Mouse (Mus musculus) small intestine, adult 2 months (tissue): ENCODE results near the gene Anp32a. TPM values are rescaled to one million over a fixed set of nuclear protein-coding genes. Genes with fewer than 3 reads are reported as not detected.

Experiments
- H3K27ac ChIP-seq: fragments of 200-500 bp; 2 replicates; pipeline ENCODE4 v1.5.1; 2012; ENCODE audit warnings: low read depth, low read length, control low read depth, inconsistent platforms; ENCODE audit not compliant: insufficient read depth
- H3K27me3 ChIP-seq: fragments of 200-500 bp; 2 replicates; pipeline ENCODE4 v1.6.1; 2012; ENCODE audit warnings: mild to moderate bottlenecking, moderate library complexity, low read length, inconsistent platforms; ENCODE audit not compliant: control insufficient read depth, insufficient read depth
- H3K36me3 ChIP-seq: fragments of 200-500 bp; 2 replicates; pipeline ENCODE4 v1.6.1; 2012; ENCODE audit warnings: mild to moderate bottlenecking, low read length, control low read depth, inconsistent platforms; ENCODE audit not compliant: control insufficient read depth, insufficient read depth
- H3K4me1 ChIP-seq: fragments of 200-500 bp; 2 replicates; pipeline ENCODE4 v1.6.1; 2012; ENCODE audit warnings: low read length, inconsistent platforms, mixed read lengths; ENCODE audit not compliant: control insufficient read depth, insufficient read depth, insufficient read length
- H3K4me3 ChIP-seq: fragments of 200-500 bp; 2 replicates; pipeline ENCODE4 v1.5.1; 2012; ENCODE audit warnings: low read depth, mild to moderate bottlenecking, control low read depth, inconsistent platforms, low read length, moderate library complexity
- CTCF ChIP-seq: fragments of 200-500 bp; IDR thresholded peaks from 2 replicates; pipeline ENCODE4 v1.5.1; 2012; ENCODE audit warnings: low read depth, mild to moderate bottlenecking, control low read depth, inconsistent platforms, low read length, moderate library complexity, mixed read lengths; ENCODE audit not compliant: insufficient replicate concordance, insufficient read length; ENCODE audit errors: extremely low read depth
- POLR2A ChIP-seq: fragments of 200-500 bp; IDR thresholded peaks from 2 replicates; pipeline ENCODE4 v1.6.1; 2012; ENCODE audit warnings: low read depth, mild to moderate bottlenecking, control low read depth, inconsistent platforms, low read length, moderate library complexity
- WGBS: fragments of 180-500 bp; shearing (Covaris S2); methylation state at CpG from one replicate; pipeline ENCODE4 v1.1.7; 2018; 5-methylcytosine and 5-hydroxymethylcytosine counted together
- polyA plus RNA-seq: library from polyadenylated mRNA; depleted of rRNA; stranded (reverse); fragments of >200 nt; gene quantifications from 2 replicates; pipeline ENCODE4 v1.2.3, GENCODE M21; 2012

Gene Anp32a
- polyA plus RNA-seq, 1 experiment: 4.7 TPM

- no peak overlapping the region for H3K4me3 ChIP-seq
- H3K27me3 ChIP-seq: no peaks in the 10 kb centered on the region
- H3K27ac ChIP-seq: no peak overlapping the region
- WGBS: 93% methylated on average over 10 of the region's 10 CpGs
- no peak for TF ChIP-seq CTCF
- TF ChIP-seq POLR2A: no peak
- peaks cover 10% of the 10 kb centered on the region for H3K4me1 ChIP-seq
- peaks cover 26% of the 10 kb centered on the region for H3K36me3 ChIP-seq
Observed at GRCm38 (mm10) chr9:62377897-62378296, 36.8 kb downstream of the Anp32a start.

- no peak overlapping the region for H3K27ac ChIP-seq
- H3K4me1 ChIP-seq: 0 out of 2 replicates have a peak, but pooled peaks cover 4% of the 10 kb centered on the region
- peaks cover 23% of the 10 kb centered on the region for H3K36me3 ChIP-seq
- TF ChIP-seq POLR2A: no peak
- TF ChIP-seq CTCF: no peak
- H3K27me3 ChIP-seq: no peaks in the 10 kb centered on the region
- 46% methylated on average over 5 of the region's 5 CpGs for WGBS
- no peak overlapping the region for H3K4me3 ChIP-seq
Observed at GRCm38 (mm10) chr9:62380351-62380750, 39.3 kb downstream of the Anp32a start.

GRCm38 (mm10) chr9:62381402-62381913 is 40.4 kb downstream of the Anp32a start:
- no peak for TF ChIP-seq CTCF
- no peak for TF ChIP-seq POLR2A
- Histone ChIP-seq H3K4me3 (no peak overlapping the region), H3K27ac (no peak overlapping the region), H3K27me3 (no peaks in the 10 kb centered on the region), H3K36me3 (peaks cover 17% of the 10 kb centered on the region), H3K4me1 (no peaks in the 10 kb centered on the region)
- 44% methylated on average over 8 of the region's 8 CpGs for WGBS

GRCm38 (mm10) chr9:62382519-62383084 is 41.5 kb downstream of the Anp32a start:
- H3K36me3 ChIP-seq: peaks cover 9% of the 10 kb centered on the region
- no peaks in the 10 kb centered on the region for H3K27me3 ChIP-seq
- no peak overlapping the region for H3K27ac ChIP-seq
- no peaks in the 10 kb centered on the region for H3K4me1 ChIP-seq
- TF ChIP-seq POLR2A: no peak
- no peak for TF ChIP-seq CTCF
- H3K4me3 ChIP-seq: no peak overlapping the region
- WGBS: 73% methylated on average over 10 of the region's 10 CpGs

GRCm38 (mm10) chr9:62385062-62385461 is 44.0 kb downstream of the Anp32a start:
- WGBS: 54% methylated on average over 6 of the region's 6 CpGs
- Histone ChIP-seq H3K4me1 (no peaks in the 10 kb centered on the region), H3K27ac (no peak overlapping the region), H3K27me3 (no peaks in the 10 kb centered on the region), H3K4me3 (no peak overlapping the region), H3K36me3 (0 out of 2 replicates have a peak, but pooled peaks cover under 1% of the 10 kb centered on the region)
- no peak for TF ChIP-seq CTCF
- no peak for TF ChIP-seq POLR2A

- Histone ChIP-seq H3K4me3 (no peak overlapping the region), H3K27me3 (no peaks in the 10 kb centered on the region), H3K4me1 (no peaks in the 10 kb centered on the region), H3K36me3 (no peaks in the 10 kb centered on the region), H3K27ac (no peak overlapping the region)
- no peak for TF ChIP-seq CTCF
- no peak for TF ChIP-seq POLR2A
- 85% methylated on average over 4 of the region's 4 CpGs for WGBS
Observed at GRCm38 (mm10) chr9:62385727-62386518, 44.8 kb downstream of the Anp32a start.

GRCm38 (mm10) chr9:62389735-62390134 is 48.6 kb downstream of the Anp32a start:
- no peaks in the 10 kb centered on the region for H3K4me1 ChIP-seq
- H3K27me3 ChIP-seq: no peaks in the 10 kb centered on the region
- H3K27ac ChIP-seq: no peak overlapping the region
- TF ChIP-seq CTCF: no peak
- no peak for TF ChIP-seq POLR2A
- no peak overlapping the region for H3K4me3 ChIP-seq
- H3K36me3 ChIP-seq: no peaks in the 10 kb centered on the region
- 71% methylated on average over 9 of the region's 9 CpGs for WGBS
